Mouse (Mus musculus) forebrain, embryonic 15.5 days (tissue): ENCODE data around the gene Ccdc141. TPM values are rescaled to one million over a fixed set of nuclear protein-coding genes. Genes with fewer than 3 reads are reported as not detected.

Experiments
- ATAC-seq: fragments of 200-750 bp; cut with Nextera tagmentation; replicated peaks from 2 replicates; pipeline ENCODE4 v1.8.0; 2017; ENCODE audit warnings: mild to moderate bottlenecking, moderate TSS enrichment, moderate library complexity
- H3K27ac ChIP-seq: fragments of 300-500 bp; sonication (generic); replicated peaks from 2 replicates; pipeline ENCODE4 v1.5.1; 2015; ENCODE audit warnings: mild to moderate bottlenecking, inconsistent platforms
- H3K27me3 ChIP-seq: fragments of 300-500 bp; sonication (generic); 2 replicates; pipeline ENCODE4 v1.6.1; 2015; ENCODE audit warnings: inconsistent platforms
- H3K36me3 ChIP-seq: fragments of 300-500 bp; sonication (generic); 2 replicates; pipeline ENCODE4 v1.6.1; 2015; ENCODE audit warnings: mild to moderate bottlenecking, inconsistent platforms
- H3K4me1 ChIP-seq: fragments of 300-500 bp; sonication (generic); 2 replicates; pipeline ENCODE4 v1.6.1; 2015; ENCODE audit warnings: inconsistent platforms
- H3K4me2 ChIP-seq: fragments of 300-500 bp; sonication (generic); replicated peaks from 2 replicates; pipeline ENCODE4 v1.6.1; 2015; ENCODE audit warnings: mild to moderate bottlenecking, inconsistent platforms
- H3K4me3 ChIP-seq: fragments of 300-500 bp; sonication (generic); 2 replicates; pipeline ENCODE4 v1.5.1; 2015; ENCODE audit warnings: mild to moderate bottlenecking, inconsistent platforms
- H3K9ac ChIP-seq: fragments of 300-500 bp; sonication (generic); replicated peaks from 2 replicates; pipeline ENCODE4 v1.6.1; 2015; ENCODE audit warnings: mild to moderate bottlenecking, inconsistent platforms
- H3K9me3 ChIP-seq: fragments of 300-500 bp; sonication (generic); 2 replicates; pipeline ENCODE4 v1.6.1; 2016; ENCODE audit warnings: inconsistent platforms
- WGBS: fragments of 180-500 bp; shearing (Covaris S2); methylation state at CpG from one replicate; pipeline ENCODE4 v1.1.7; 2015; ENCODE audit warnings: mixed read lengths; 5-methylcytosine and 5-hydroxymethylcytosine counted together
- polyA plus RNA-seq: library from polyadenylated mRNA; unstranded; fragments of >200 nt; fragmentation: Nextera tagmentation; extraction: Ambion mirVana; gene quantifications from 2 replicates; pipeline ENCODE4 v1.2.1, GENCODE M21; 2015

The Ccdc141 gene
- polyA plus RNA-seq, 1 experiment from 2014 or later = 8.2 TPM

DNA sequence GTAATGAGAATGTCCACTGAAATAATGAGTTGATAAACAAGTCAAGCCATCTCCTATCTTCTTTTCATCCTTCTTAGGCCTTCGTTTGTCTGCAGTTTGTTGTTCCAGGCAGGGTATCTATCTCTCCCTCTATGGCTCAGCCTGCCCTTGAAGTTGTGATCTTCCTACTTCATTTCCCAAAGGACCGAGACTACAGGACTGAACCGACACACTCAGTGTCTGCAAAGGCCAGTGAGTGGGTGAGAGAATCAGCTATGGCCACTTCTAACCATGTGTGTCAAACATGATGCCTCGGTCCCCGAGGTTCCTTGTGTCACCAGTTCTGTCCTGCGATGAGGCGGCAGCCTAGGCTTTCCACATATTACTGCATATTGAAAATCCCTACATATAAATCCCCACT is 19.2 kb upstream of the Ccdc141 start:
- no peaks in the 10 kb centered on the region for H3K9me3 ChIP-seq

DNA sequence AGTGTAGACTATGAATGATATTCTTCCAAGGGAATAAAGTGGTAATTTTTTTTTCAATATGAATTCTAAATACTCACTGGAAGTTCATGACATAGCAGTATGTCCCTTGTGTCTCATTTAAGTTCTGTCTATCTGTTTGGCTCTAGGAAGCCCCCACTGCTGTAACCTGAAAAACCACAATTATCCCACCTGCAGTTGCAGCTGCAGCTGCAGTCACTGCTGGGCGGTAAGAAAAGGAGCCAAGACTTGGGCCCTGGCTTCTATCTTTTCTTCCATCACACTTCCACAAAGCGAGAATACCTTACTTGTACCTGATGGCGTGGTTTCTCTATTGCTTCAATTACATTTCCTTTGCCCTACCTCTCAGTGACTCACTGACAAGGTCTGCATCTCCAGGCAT is 17.1 kb upstream of the Ccdc141 start:
- Histone ChIP-seq H3K4me2 (no peak overlapping the region), H3K4me3 (no peak overlapping the region), H3K27me3 (no peaks in the 10 kb centered on the region), H3K36me3 (peaks cover 50% of the 10 kb centered on the region), H3K4me1 (no peaks in the 10 kb centered on the region), H3K9me3 (no peaks in the 10 kb centered on the region), H3K27ac (no peak overlapping the region), H3K9ac (no peak overlapping the region)
- no peak for ATAC-seq
- 91% methylated on average over 3 of the region's 3 CpGs for WGBS

More for the DNA sequence above, 19.2 kb upstream of the Ccdc141 start:
- Histone ChIP-seq H3K9ac (no peak overlapping the region), H3K27ac (no peak overlapping the region), H3K27me3 (no peaks in the 10 kb centered on the region), H3K36me3 (peaks cover 62% of the 10 kb centered on the region), H3K4me2 (no peak overlapping the region), H3K4me3 (no peak overlapping the region), H3K4me1 (no peaks in the 10 kb centered on the region)
- no peak for ATAC-seq
- WGBS = 93% methylated on average over 7 of the region's 7 CpGs

DNA sequence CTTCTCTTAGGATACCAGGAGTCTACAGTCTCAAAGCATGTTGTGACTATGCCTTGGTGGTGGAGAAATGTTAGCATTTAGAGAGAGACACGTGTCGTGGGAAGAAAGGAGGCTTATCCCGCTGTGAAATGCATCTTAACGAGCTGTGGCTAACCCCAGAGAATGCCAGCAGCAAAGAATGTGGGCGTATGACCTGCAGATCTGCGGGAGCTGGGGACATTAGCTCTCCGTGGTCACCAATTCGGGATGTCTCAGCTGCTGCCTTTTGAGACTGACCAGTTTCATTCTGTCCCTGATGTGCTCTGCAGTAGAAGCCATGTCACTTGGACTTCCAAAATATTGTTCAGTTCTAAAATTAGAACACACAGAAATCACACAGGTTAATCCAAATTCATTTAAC is 16.5 kb upstream of the Ccdc141 start:
- H3K9ac ChIP-seq = no peak overlapping the region
- no peak for ATAC-seq
- H3K4me3 ChIP-seq = no peak overlapping the region
- H3K36me3 ChIP-seq = peaks cover 44% of the 10 kb centered on the region
- H3K9me3 ChIP-seq = no peaks in the 10 kb centered on the region
- H3K4me1 ChIP-seq = no peaks in the 10 kb centered on the region
- H3K27ac ChIP-seq = no peak overlapping the region
- WGBS = 35% methylated on average over 8 of the region's 8 CpGs
- no peaks in the 10 kb centered on the region for H3K27me3 ChIP-seq
- H3K4me2 ChIP-seq = no peak overlapping the region

DNA sequence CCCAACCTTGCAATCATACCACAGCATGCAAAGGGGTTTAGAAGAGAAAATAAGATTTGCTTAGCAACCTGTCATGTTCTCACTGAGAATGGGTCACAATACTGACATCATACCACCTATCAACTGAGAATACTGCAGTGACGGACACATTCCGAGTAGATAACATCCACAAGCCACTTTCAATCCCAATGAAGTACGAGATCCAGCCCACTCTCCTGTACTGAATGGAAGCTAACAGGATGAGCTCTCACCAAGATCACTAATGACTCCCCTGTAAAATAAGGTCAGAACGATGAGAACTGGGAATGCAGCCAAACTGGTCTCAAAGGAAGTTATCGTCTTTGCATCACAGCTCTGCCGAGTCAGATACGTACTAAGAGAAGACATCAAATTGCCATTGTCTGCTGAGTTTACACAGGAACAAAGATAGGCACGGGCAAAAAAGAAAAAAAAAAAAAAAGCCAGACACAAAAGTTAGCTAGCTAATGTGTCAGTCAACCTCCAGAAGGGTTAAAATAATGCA is 13.7 kb upstream of the Ccdc141 start:
- Histone ChIP-seq H3K4me2 (no peak overlapping the region), H3K9ac (no peak overlapping the region), H3K4me1 (no peaks in the 10 kb centered on the region), H3K27ac (no peak overlapping the region), H3K9me3 (no peaks in the 10 kb centered on the region), H3K27me3 (no peaks in the 10 kb centered on the region), H3K4me3 (no peak overlapping the region), H3K36me3 (peaks cover 25% of the 10 kb centered on the region; the same call in 1 of the 2 replicates)
- ATAC-seq = no peak; the same call in 1 of the 2 replicates
- WGBS = 40% methylated on average over 8 of the region's 8 CpGs

DNA sequence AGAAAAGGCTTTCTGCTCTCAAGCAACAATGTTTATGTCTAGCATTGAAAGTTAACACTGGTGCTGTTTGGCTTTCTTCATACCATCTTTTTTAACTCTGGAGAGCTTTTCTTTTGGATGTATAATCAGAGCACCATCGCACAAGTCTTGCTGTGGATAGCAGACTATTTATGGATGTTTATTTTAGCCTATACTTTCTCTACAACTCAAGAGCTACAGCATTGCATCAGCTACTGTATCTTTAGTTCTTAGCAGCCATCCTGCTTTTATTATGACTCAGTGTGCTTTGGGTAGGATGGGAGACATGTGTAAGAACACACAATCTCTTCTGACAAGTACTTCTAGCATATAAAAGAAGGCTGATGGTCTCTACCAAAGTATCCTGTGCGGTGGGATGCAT is 13.2 kb upstream of the Ccdc141 start:
- Histone ChIP-seq H3K27me3 (no peaks in the 10 kb centered on the region), H3K36me3 (peaks cover 25% of the 10 kb centered on the region; the same call in 1 of the 2 replicates), H3K4me3 (no peak overlapping the region), H3K4me2 (no peak overlapping the region), H3K27ac (no peak overlapping the region), H3K9ac (no peak overlapping the region), H3K9me3 (no peaks in the 10 kb centered on the region), H3K4me1 (no peaks in the 10 kb centered on the region)
- no peak for ATAC-seq
- WGBS = 88% methylated on average over 2 of the region's 2 CpGs

DNA sequence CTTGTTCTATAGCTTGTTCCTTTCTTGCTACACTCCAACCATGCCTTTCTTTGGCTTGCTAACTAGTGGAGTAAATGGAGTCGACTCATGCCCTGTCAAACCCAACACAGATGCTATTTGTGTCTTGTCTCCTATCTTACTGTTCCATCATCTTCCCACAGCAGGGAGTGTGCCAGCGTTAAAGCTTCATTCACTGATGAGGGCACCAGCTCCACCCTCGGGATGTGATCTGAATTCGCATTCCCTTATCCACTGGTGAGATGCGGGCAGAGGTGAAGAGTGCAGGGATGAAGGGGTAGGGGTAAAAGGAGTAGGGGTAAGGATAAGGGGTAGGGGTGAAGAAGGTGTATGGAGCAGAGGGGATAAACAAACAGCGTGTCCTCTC is 12.6 kb upstream of the Ccdc141 start:
- Histone ChIP-seq H3K4me3 (no peak overlapping the region), H3K27ac (no peak overlapping the region), H3K27me3 (no peaks in the 10 kb centered on the region), H3K4me1 (no peaks in the 10 kb centered on the region), H3K4me2 (no peak overlapping the region), H3K36me3 (peaks cover 20% of the 10 kb centered on the region; the same call in 1 of the 2 replicates), H3K9me3 (no peaks in the 10 kb centered on the region), H3K9ac (no peak overlapping the region)
- 82% methylated on average over 6 of the region's 6 CpGs for WGBS
- no peak for ATAC-seq

DNA sequence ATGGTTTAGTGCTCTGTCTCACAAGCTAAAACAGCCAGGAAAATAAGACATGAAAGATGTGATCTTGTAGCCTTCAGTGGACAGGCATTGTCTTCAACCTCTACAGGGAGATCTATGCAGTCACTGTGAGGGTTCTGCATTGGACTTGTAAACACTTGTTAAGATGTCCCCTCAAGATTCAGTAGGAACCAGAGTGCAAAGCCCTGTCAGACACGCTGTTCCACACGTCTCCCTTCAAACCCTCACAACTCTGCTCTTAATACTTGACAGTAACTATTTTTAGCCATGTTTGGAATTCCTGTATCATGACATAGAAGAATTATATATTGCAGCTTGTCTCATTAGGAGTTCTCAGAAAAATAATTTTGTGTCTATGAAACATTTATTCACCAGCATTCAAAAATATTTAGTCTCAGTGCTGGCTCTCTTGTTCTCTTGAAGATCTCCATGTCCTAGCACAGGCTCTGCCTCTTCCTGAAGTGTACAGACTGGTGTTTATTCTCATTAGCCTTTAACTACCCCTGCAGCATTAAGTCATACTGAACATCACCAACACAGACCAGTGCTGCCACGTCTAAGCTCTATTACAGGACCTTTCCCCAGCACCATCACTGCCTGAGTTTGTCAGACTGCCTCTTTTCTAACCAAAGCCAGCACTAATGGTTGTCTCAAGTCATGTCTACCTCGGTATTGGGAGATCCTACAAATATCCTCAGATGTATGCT is 12.0 kb upstream of the Ccdc141 start:
- Histone ChIP-seq H3K4me1 (no peaks in the 10 kb centered on the region), H3K27me3 (no peaks in the 10 kb centered on the region)
- 83% methylated on average over 4 of the region's 4 CpGs for WGBS

DNA sequence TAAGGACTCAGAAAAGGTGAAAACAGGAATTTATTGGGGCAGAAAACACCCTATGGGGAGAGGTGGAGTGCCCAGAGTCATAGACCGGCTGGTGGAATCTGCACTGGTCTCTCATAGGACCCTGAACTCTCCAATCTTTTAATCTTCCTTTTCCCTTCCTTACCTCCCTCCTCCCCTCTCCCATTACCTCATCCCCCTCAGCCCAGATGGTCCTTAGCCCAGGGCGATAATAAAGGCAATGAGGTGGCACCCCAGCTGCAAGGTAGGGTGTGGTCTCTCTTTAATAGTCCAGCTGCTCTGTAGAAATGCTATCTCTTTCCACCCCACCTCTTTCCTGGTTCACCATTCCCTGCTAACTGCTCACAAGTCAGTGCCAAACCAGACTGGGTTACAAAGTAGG is 7.0 kb upstream of the Ccdc141 start:
- 83% methylated on average over 2 of the region's 2 CpGs for WGBS
- H3K36me3 ChIP-seq = no peaks in the 10 kb centered on the region

More for the DNA sequence above, 12.0 kb upstream of the Ccdc141 start:
- H3K27ac ChIP-seq = no peak overlapping the region
- no peak for ATAC-seq
- no peak overlapping the region for H3K4me3 ChIP-seq
- peaks cover 15% of the 10 kb centered on the region; the same call in 1 of the 2 replicates for H3K36me3 ChIP-seq
- H3K4me2 ChIP-seq = no peak overlapping the region
- H3K9me3 ChIP-seq = no peaks in the 10 kb centered on the region
- no peak overlapping the region for H3K9ac ChIP-seq

DNA sequence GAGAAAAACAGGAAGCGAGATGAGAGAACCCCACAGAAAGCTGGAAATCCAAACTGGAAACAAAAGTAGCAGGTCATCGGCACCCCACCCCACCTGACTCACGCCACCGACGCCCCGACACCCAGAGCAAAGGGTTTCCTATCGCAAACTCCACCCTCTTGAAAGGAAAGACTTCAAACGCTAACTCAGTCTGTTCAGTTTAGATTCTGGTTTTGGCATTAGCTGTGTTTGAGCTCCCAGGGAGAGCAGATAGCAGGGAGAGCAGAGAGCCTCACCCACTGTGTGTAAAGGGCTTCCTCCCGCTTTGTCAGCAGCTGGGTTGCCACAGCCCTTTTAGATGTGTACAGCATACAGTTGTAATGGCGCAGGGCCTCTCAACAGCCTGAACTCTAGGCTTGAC is 6.0 kb upstream of the Ccdc141 start:
- no peak; the same call in 1 of the 2 replicates for ATAC-seq
- no peaks in the 10 kb centered on the region for H3K36me3 ChIP-seq
- H3K4me1 ChIP-seq = peaks cover 16% of the 10 kb centered on the region
- no peaks in the 10 kb centered on the region for H3K9me3 ChIP-seq
- H3K27me3 ChIP-seq = no peaks in the 10 kb centered on the region
- H3K9ac ChIP-seq = no peak overlapping the region
- WGBS = 72% methylated on average over 10 of the region's 10 CpGs
- no peak overlapping the region for H3K4me3 ChIP-seq
- H3K27ac ChIP-seq = no peak overlapping the region
- no peak overlapping the region for H3K4me2 ChIP-seq

More for the DNA sequence above, 7.0 kb upstream of the Ccdc141 start:
- Histone ChIP-seq H3K4me3 (no peak overlapping the region), H3K27ac (no peak overlapping the region), H3K27me3 (no peaks in the 10 kb centered on the region), H3K4me1 (peaks cover 5% of the 10 kb centered on the region), H3K4me2 (no peak overlapping the region), H3K9me3 (no peaks in the 10 kb centered on the region), H3K9ac (no peak overlapping the region)
- 0 out of 2 replicates have a peak, but pooled peaks have one; percentile 11 for ATAC-seq

DNA sequence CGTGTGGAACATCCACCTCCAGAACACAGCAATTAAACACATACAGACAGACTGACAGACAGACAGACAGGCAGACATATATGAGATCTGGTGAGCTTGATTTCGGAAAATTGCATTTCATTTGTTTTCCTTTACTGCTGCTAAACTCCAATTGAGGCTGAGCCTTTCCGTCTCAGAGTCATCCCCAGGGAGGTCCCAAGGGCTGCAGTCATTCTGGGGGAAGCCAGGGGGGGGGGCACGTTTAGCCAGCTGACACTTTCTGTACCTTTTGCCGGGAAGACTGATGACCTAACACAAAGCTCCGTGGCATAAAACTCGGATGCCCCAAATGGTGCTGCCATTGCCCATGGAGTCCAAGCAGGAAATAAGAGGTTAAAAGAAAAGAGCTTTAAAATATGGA is 5.0 kb upstream of the Ccdc141 start:
- 77% methylated on average over 7 of the region's 7 CpGs for WGBS
- no peak overlapping the region for H3K27ac ChIP-seq
- no peak overlapping the region for H3K4me2 ChIP-seq
- H3K4me3 ChIP-seq = no peak overlapping the region
- no peaks in the 10 kb centered on the region for H3K27me3 ChIP-seq
- no peaks in the 10 kb centered on the region for H3K9me3 ChIP-seq
- peaks cover 25% of the 10 kb centered on the region for H3K4me1 ChIP-seq
- no peak for ATAC-seq
- no peaks in the 10 kb centered on the region for H3K36me3 ChIP-seq
- H3K9ac ChIP-seq = no peak overlapping the region

DNA sequence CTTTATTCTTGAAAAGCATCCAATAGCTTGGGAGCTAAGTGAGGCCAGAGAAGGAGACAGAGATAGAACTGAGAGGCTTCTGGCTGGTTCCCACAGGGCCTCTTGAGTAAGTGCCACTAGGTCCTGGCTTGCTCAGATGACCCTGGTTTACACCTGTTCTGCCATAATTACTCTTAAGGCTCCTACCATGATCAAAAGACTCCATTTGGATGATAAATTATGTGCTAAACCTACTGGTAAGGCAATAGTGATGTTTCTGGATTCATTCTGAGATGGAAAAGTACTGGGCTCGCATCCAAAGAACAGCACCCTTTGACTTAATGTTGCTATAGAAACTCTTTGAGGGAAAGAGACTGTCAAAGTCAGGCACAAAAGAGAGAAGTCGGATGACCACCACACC is 3.9 kb upstream of the Ccdc141 start:
- Histone ChIP-seq H3K4me3 (no peak overlapping the region), H3K36me3 (no peaks in the 10 kb centered on the region), H3K9ac (no peak overlapping the region), H3K4me2 (no peak overlapping the region), H3K27ac (no peak overlapping the region), H3K9me3 (no peaks in the 10 kb centered on the region), H3K27me3 (no peaks in the 10 kb centered on the region), H3K4me1 (peaks cover 34% of the 10 kb centered on the region)
- WGBS = 61% methylated on average over 2 of the region's 2 CpGs
- no peak for ATAC-seq

DNA sequence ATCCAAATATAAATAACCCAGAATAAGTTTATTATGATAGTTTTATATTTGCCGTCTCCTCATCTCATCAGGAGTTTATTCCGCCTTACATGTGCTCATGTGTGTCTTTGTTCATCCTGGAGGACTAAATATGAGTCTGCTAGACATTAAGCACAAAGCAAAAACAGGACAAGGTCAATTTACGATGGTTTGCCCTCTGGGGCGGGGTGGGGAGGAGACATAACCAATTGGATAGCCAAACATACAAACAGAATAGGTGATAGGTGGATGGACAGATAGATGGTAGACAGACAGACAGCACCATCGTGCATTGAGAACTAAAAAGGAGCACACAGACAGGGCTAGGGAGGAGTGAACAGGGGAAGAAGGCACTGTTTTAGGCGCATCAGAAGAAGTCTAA is 3.4 kb upstream of the Ccdc141 start:
- H3K9me3 ChIP-seq = no peaks in the 10 kb centered on the region
- no peak overlapping the region for H3K4me3 ChIP-seq
- no peaks in the 10 kb centered on the region for H3K36me3 ChIP-seq
- no peak overlapping the region for H3K4me2 ChIP-seq
- 94% methylated on average over 6 of the region's 6 CpGs for WGBS
- no peak overlapping the region for H3K27ac ChIP-seq
- H3K27me3 ChIP-seq = no peaks in the 10 kb centered on the region
- H3K4me1 ChIP-seq = peaks cover 34% of the 10 kb centered on the region
- no peak for ATAC-seq
- no peak overlapping the region for H3K9ac ChIP-seq

DNA sequence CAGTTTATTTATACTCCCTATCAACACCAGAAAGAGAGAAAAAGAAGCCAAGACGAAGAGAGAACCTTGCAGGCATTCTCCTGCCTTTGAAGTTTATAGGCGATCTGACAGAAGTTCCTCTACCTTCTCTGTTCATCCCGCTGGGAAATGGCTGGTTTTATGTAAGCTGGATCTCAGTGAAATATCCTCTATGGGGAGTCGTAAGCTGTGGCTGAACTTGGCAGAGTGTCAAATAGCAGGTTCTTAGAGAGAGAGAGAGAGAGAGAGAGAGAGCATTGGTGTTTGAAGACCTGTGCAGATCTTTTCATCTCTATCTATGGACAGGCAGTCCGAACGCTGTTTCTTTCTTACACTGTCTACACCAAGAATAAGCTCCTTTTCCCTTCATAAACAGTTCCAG is 2.9 kb upstream of the Ccdc141 start:
- H3K27me3 ChIP-seq = no peaks in the 10 kb centered on the region
- no peak overlapping the region for H3K4me3 ChIP-seq
- no peaks in the 10 kb centered on the region for H3K36me3 ChIP-seq
- no peaks in the 10 kb centered on the region for H3K9me3 ChIP-seq
- no peak overlapping the region for H3K27ac ChIP-seq
- peaks cover 34% of the 10 kb centered on the region for H3K4me1 ChIP-seq
- H3K9ac ChIP-seq = no peak overlapping the region
- 51% methylated on average over 6 of the region's 6 CpGs for WGBS
- H3K4me2 ChIP-seq = no peak overlapping the region
- ATAC-seq = no peak
